Mouse (Mus musculus) MN1 (cell line): ENCODE results near the gene Spint1.

Experiments used
- DNase-seq: peaks from one replicate; pipeline ENCODE4 v3.0.0-alpha.2; 2016; ENCODE audit warnings: low spot score

Gene Spint1

GRCm38 (mm10) chr2:119237210-119237870 lies at the start of gene Spint1:
Gene Spint1 (plus strand): TSS chr2:119237362.
- no peak for DNase-seq

DNA sequence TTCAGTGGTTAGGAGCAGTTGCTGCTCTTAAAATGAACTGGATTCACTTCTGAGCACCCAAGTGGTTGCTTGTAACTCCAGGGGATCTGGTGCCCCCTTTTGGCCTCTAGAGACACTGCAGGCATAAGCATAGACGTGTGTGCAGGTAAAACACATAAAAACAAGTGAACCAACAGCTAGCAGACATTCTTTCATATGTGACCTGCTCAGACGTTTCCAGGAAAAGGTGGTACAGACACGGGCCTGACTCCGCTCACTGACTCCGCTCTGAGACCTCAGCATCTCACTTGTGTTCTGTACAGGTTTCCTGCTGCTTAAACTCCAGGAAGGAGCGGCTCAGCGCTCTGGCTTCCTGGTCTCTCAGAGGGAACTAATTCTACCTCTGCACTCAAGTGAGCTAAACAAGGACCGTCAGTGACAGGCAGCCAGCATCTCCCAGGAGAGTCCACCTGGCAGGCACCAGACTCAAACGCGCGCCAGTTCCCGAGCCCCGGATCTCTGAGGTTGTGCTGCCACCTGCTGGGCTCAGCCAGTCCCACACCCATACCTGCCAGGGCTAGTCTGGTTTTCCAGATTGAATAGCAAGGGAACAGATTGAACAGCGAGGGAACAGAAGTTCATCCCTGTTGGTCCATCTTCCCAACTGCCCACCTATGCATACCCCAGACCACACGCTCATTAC lies 48.0 kb upstream of the Spint1 start:
- peak; percentile 86 for DNase-seq

DNA sequence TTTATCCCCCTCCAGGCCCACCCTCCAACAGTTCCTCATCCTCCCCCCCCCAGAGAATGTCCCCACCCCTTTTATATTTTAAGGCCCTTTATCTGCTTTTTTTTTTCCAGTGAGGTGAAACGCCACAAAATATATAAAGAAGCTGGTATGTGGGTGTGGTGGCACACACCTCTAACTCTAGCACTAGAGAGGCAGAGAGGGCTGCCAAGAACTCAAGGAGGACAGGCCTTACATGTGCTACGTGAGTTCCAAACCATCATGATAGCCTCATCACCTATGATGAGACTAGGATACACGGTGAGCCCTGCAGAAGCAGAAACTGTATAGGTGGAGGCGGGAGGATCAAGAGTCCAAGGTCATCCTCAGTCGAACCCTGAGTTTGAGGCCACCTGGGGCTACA lies 46.2 kb upstream of the Spint1 start:
- no peak for DNase-seq

- DNase-seq, result no peak
Observed at GRCm38 (mm10) chr2:119194140-119194539, 43.0 kb upstream of the Spint1 start.

DNA sequence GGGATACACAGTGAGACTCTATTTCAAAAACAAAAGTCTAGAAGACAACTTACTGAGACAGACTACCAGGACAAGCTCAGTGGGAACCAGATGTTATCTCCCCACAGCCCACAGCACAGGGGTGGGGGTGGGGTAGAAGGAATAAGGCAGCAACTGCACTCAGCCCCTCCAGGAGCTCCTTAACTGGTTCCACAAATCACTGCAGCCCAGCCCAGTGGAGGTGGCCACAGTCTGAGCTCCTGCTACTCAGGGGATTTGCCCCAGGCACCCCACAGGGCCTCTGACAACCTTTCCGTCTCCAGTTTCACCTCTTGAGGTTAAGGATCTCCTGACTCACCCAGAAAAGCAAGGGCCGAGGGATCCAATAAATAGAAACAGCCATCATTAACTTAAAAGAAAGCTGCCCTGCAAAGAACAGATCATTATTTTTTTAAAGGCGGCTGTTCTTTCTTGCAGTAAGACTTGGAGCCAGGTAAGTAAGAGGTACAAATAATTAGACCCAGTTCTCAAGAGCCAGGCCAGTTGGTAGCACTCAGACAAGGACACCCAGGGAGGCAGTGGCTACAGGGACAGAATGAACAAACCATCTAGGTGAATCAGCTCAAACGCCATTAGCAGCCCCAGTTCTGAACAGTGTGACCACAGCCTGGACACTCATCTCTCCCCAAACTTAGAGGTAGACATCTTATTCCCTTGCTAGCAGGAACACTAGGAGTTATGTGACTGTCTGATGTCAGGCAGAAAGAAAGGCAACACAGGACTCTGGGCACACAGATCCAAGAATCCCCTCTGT lies 40.6 kb upstream of the Spint1 start:
- DNase-seq, result no peak

DNA sequence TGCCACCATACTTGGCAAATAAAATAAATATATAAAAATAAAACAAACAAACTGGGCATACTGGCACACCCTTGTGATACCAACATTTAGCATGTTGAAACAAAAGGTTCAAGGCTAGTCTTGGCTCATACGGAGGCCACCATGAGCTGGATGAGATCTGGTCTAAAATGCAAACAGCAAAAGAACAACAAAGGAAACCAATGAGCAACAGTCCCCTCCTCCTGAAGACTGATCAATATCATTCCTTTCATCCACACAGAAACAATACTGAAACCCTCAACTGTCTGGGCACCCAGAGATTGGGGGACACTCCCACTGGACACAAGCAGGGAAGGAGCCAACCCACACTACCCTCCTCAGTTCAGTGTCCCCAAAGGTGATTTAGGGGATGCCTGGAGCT lies 39.7 kb upstream of the Spint1 start:
- no peak for DNase-seq

GRCm38 (mm10) chr2:119198049-119198448 lies 39.1 kb upstream of the Spint1 start:
- DNase-seq, result no peak

- DNase-seq, result no peak
Observed at GRCm38 (mm10) chr2:119198934-119199333, 38.2 kb upstream of the Spint1 start.

- DNase-seq, result peak; percentile 54
Observed at GRCm38 (mm10) chr2:119202914-119203453, 34.2 kb upstream of the Spint1 start.

GRCm38 (mm10) chr2:119203871-119204460 lies 33.2 kb upstream of the Spint1 start:
- DNase-seq, result no peak

- no peak for DNase-seq
Observed at GRCm38 (mm10) chr2:119207961-119208343, 29.2 kb upstream of the Spint1 start.

DNA sequence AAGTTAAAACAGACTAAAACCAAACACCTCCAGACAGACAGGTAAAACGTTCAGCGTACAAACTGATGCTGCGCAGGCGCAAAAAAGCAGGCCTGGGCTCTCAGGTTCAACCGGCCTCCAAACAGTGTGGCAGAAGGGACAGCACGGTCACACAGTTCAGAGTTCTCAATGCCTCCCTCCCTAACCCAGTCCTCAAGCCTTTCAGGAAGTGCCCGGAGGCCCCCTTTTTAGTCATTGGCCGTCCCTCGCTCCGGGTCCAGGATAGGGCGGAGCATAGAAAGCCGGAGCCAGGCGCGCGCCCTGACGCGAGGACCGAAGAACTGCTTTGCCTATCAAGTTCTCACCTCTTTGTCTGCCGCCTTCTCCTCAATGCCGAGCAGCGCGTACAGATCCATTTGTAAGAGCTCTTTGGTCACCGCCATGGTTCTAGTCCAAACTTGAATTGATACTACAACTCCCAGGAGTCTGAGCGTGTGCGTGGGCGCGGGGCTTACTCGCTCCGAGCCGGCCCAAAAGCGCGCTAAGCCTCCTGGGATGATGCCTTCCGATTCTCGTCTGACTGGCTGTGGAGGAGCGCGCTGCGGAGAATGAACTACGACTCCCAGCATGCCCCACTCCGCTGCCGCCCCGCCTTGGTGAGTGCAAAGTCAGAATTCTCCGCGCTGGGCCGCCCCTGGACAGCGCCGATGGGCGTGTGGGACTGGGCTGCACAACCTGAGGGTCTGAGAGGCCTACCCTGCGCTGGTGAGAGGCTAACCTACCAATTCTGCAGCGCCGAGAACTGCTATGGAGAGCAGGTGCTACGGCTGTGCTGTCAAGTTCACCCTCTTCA lies 28.6 kb upstream of the Spint1 start, which contains the start of the genes Zfyve19 and Dnajc17:
Zfyve19 (plus strand) TSS at position 274 of the 832 bp plus-strand sequence.
Dnajc17 (minus strand) TSS at position 452 of the 832 bp plus-strand sequence.
- peak; percentile 96 for DNase-seq

- no peak for DNase-seq
Observed at GRCm38 (mm10) chr2:119209176-119209507, 28.0 kb upstream of the Spint1 start.

GRCm38 (mm10) chr2:119229775-119230704 lies 7.1 kb upstream of the Spint1 start, which contains the start of gene Ppp1r14d:
Gene Ppp1r14d (minus strand): TSS chr2:119229906.
- no peak for DNase-seq

DNA sequence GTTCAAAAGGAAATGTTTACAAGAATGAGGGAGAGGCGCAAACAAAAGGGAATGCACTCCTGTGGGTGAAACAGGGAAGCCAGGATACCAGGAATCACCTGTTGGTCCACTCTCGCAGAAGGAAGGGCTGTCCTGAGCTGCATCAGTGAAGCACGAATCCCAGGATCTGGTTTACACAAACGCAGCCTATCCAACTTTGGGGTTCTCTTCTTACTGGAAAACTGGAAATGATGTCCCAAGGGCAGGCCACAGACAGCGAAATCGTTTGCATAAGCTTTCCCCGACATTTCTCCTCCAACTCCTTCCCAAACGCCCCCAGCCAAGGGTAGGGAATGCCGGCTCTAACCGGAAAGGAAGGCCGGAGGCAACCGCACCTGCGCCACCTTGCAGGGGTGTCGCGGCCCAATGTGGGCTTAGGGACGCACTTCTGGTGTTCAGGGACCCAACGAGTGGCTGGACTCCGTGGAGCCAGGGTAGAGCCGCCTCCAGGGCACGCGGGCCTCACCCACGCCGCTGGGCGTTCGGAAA lies 416 bp upstream of the Spint1 start:
- peak; percentile 36 for DNase-seq

- DNase-seq, result peak; percentile 43
Observed at GRCm38 (mm10) chr2:119237871-119238220, 684 bp downstream of the Spint1 start.

DNA sequence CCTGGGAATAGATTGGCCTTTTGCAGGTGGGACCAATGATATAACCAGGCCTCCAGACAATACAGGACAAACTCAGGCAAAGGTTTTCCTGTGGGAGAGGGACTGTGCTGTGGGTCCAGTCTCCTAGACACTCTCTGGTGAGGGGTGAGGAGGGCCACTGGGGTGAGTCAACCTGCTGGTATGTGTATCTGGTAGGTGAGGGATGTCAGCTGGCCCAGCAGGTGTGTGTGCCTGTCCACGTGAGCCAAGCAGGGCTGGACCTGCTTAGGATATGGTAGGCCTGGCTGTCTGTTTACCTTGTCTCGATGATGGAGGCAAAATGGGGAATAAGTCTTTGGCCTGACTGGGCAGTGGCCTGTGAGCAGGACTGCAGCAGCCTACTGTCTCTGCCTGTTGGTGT lies 1.5 kb downstream of the Spint1 start:
- no peak for DNase-seq

DNA sequence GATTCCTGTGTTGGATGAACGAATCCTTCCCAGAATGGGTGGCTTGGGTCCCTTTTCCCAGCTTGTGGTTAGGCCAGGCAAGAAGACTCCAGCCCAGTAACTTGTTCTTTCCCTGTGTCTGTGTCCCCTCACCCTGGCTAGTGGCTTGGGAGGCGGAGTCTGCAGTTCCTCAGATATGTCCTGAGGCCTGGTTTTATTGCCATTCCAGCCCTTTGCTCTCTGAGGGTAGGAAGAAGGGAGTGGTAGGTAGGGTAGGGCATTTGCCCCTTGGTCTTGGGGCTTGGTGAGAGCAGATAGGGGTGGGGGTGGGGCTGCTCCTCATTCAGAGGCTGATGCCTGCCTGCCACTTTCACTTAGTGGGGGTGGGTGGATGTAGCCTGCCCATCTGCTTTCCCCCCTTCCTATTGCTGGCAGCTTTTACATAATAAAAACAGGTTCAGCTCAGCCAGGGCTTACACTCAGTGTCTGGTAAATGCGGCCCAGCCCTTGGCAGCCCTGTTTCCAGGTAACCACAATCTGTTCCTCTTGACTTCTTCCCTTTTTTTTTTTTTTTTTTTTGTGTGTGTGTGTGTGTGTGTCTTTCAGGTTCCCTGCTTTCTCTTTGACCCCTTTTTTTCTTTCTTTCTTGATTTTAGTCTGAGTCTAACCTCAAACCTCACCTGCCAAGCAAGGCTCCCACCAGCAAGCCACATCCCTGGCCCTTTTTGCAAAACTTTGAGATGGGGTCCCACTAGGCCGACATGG lies 3.1 kb downstream of the Spint1 start:
- DNase-seq, result no peak

- no peak for DNase-seq
Observed at GRCm38 (mm10) chr2:119240819-119241186, 3.6 kb downstream of the Spint1 start.
